Mouse (Mus musculus) CD4-positive, CD25-positive, alpha-beta regulatory T cell (primary cell): ENCODE data around the gene 6430628N08Rik. TPM values are rescaled to one million over a fixed set of nuclear protein-coding genes. Genes with fewer than 3 reads are reported as not detected.

Source experiments
- polyA plus RNA-seq: library from polyadenylated mRNA; unstranded; fragments of 100-300 nt; shearing (Covaris generic); gene quantifications from one replicate; pipeline ENCODE4 v1.2.1, GENCODE M21; 2017

Gene 6430628N08Rik
- polyA plus RNA-seq: not detected

GRCm38 (mm10) chr4:115890553-115890952 lies at the start of gene 6430628N08Rik:
Gene 6430628N08Rik, plus strand, starts transcription at chr4:115890665.

GRCm38 (mm10) chr4:115884022-115884421 lies 6.4 kb upstream of the 6430628N08Rik start, which contains the start of gene Kncn:
Gene Kncn, plus strand, starts transcription at chr4:115884400.

GRCm38 (mm10) chr4:115939295-115940102 lies 49.0 kb downstream of the 6430628N08Rik start, which contains the start of gene Dmbx1:
Gene Dmbx1, minus strand, starts transcription at chr4:115939926.

Other genes with a start within 250 kb of the 6430628N08Rik start
- not detected for gene Cyp4b1, start 242.9 kb upstream of the 6430628N08Rik start, polyA plus RNA-seq
- 51.0 TPM for gene Efcab14, start 152.9 kb upstream of the 6430628N08Rik start, polyA plus RNA-seq
- gene Tex38, start 109.6 kb upstream of the 6430628N08Rik start, polyA plus RNA-seq: 0.45 TPM
- 40.3 TPM for gene Atpaf1, start 105.9 kb upstream of the 6430628N08Rik start, polyA plus RNA-seq
- 32.5 TPM for gene Mob3c, start 62.6 kb upstream of the 6430628N08Rik start, polyA plus RNA-seq
- gene Mknk1, start 51.5 kb upstream of the 6430628N08Rik start, polyA plus RNA-seq: 58.6 TPM
- not detected for gene Kncn, start 6.3 kb upstream of the 6430628N08Rik start, polyA plus RNA-seq
- not detected for gene Dmbx1, start 49.3 kb downstream of the 6430628N08Rik start, polyA plus RNA-seq
- 130 TPM for gene Faah, start 127.3 kb downstream of the 6430628N08Rik start, polyA plus RNA-seq
- 34.9 TPM for gene Nsun4, start 163.2 kb downstream of the 6430628N08Rik start, polyA plus RNA-seq
- 446 TPM for gene Uqcrh, start 184.4 kb downstream of the 6430628N08Rik start, polyA plus RNA-seq
- 40.3 TPM for gene Lrrc41, start 184.6 kb downstream of the 6430628N08Rik start, polyA plus RNA-seq
- 2.9 TPM for gene Rad54l, start 233.0 kb downstream of the 6430628N08Rik start, polyA plus RNA-seq
- 53.9 TPM for gene Pomgnt1, start 233.2 kb downstream of the 6430628N08Rik start, polyA plus RNA-seq